Mouse (Mus musculus): ENCODE data around the gene Gm28079.
"Not testable (repeated sequence)": the region's sequence is repeated elsewhere in the genome, so short reads cannot be mapped to it uniquely, and the experiment has no call there.

Gene Gm28079

GRCm38 (mm10) chrY:70014799-70015198, at the start of gene Gm28079:
Gene Gm28079 (minus strand): TSS chrY:70014899.
- not testable (repeated sequence) for DNase-seq (ENCODE audit: low read depth, low spot score)
